Mouse (Mus musculus) natural killer cell, adult 2 months (primary cell): ENCODE results near the gene Fggy.

ENCODE experiments used
- DNase-seq, 2 experiments: peaks; one replicate each; pipeline ENCODE4 v3.0.0; 2022; ENCODE audit warnings: low spot score in 2 of 2

Fggy gene

GRCm38 (mm10) chr4:95729142-95729826 is 172.0 kb downstream of the Fggy start:
- no peak for DNase-seq

- DNase-seq, result no peak
Measured at GRCm38 (mm10) chr4:95731110-95731509, 173.8 kb downstream of the Fggy start.

GRCm38 (mm10) chr4:95733397-95734249 is 176.3 kb downstream of the Fggy start:
- no peak for DNase-seq

DNA sequence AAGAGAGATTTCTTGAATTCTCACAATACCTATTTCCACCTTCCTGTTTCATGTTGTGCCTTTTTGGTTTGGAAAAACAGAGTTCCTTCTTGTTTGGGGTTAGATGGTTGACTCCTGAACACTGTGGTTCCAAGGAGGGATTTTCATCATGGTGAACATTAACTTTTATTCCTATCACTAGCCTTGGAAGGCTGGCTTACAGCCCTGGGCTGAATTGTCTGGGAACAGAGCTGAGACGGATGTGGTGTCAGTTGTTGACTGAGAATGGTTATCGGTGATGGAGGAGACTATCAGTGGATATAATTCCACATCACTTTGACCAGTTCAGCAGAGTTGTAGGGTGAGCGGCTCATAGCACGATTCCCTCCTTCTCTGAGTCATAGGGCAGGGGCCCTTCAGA is 178.7 kb downstream of the Fggy start:
- DNase-seq, result no peak

DNA sequence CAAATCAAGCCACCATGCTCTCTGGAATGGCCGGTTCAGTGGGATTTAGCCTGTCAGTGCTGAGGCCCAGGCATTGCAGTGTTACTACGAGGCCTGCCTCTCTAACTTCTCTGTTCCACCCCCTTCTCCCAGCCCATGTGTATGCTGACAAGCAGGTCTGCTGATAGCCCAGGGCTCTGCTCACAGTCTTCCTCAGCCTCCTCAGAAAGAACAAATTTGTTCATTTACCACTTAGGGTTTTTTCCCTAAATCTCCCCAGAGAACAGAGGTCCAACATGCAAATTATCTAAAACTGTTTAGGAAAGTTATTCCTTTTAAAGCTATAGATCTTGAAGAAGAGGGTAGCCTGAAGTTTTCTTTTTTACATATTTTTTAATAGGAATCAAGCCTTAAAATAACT is 179.4 kb downstream of the Fggy start:
- no peak for DNase-seq

GRCm38 (mm10) chr4:95738179-95738578 is 180.9 kb downstream of the Fggy start:
- no peak for DNase-seq

- no peak for DNase-seq
Measured at GRCm38 (mm10) chr4:95738725-95739124, 181.4 kb downstream of the Fggy start.

- no peak for DNase-seq
Measured at GRCm38 (mm10) chr4:95741115-95741734, 183.9 kb downstream of the Fggy start.

DNA sequence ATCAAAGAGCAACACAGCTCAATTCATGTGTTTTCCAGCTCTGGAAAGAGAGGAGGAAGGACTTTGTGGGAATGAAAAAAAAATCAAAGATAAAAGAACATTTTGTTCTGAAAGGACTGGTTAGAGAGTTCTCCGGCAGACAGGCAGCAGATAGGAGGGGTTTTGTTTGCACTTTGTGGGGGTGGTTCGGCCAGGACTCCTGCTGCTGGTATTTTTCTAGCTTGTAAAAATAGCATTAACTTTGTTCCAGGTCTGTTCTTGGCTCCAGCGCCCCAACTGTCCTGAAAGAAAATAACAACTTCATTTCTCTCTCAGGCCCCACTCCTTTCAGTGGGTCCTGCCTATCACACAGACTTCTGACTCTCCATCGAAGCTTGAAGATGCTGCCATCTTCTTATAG is 185.7 kb downstream of the Fggy start:
- DNase-seq, result no peak

- DNase-seq, result no peak
Measured at GRCm38 (mm10) chr4:95746954-95747353, 189.6 kb downstream of the Fggy start.

GRCm38 (mm10) chr4:95747415-95748202 is 190.3 kb downstream of the Fggy start:
- DNase-seq, result no peak

DNA sequence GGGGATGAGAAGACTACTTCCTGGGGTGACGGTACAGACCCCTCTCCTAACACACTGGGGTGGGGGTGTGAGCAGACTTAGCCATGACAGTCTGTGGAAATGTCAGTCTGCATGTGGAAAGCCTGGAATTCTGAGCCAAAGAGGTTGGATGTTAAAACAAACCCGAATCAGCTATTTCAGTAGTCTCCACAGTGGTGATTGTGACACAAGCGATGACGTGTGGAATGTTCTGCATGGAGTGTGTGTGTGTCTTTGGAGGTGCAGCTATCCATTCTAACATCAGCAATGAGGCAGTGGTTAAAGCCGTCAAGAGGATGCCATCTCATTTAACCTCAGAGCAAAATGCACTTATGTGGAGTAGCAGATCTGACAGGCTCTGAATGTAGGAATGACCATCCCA is 192.9 kb downstream of the Fggy start:
- no peak for DNase-seq

DNA sequence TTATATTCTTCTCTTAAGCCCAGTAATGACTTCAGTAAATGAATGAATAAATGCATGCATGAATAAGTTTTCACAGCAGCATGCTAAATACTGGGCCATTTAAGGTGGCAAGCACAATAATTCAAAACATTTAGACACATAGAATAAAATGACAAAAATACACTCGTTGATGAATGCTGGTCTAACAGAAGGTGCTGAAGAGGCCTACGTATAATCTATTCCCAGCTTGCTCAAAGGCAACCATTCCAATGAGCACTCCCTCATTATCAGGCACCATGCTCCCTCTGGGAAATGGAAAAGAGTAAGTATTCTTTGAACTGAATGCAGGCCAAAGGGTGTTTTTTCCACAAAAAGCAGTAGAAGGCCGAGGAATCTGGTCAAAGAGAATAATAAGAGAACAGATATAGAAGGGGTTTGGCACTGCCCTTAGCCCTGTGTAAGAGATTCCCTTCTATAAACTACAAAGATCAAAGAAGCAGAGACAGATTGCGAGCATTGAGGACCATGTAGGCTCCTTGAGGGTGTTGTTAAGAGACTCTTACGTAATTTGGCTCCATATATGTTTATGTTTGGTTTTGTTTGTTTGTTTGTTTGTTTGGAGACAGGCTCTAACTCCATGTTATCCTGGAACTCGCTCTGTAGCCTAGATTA is 195.4 kb downstream of the Fggy start:
- DNase-seq, result no peak

GRCm38 (mm10) chr4:95759027-95759731 is 201.9 kb downstream of the Fggy start:
- DNase-seq, result no peak

DNA sequence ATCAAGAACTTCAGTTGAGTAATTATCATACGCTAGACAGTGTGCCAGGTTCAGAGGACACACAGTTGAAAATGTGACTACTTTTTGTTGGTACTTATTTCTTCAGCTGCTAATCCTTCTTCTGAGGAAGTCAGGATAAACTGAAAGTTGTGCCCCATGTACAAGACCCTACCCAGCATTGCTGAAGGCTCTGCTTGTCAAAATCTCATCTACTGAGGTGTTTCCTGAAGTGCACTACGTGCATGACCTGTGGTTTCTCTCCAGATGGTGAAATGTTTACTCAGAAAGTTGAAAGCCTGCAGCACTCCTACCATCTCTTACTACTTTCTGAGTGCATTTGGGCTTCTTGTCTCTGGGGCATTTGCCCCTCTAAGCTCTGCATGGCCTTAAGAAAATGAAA is 208.1 kb downstream of the Fggy start:
- no peak for DNase-seq

- DNase-seq, result no peak
Measured at GRCm38 (mm10) chr4:95770469-95770868, 213.2 kb downstream of the Fggy start.

- no peak for DNase-seq
Measured at GRCm38 (mm10) chr4:95771542-95771941, 214.2 kb downstream of the Fggy start.

GRCm38 (mm10) chr4:95771945-95772344 is 214.6 kb downstream of the Fggy start:
- DNase-seq, result no peak

GRCm38 (mm10) chr4:95772663-95773062 is 215.4 kb downstream of the Fggy start:
- no peak for DNase-seq

GRCm38 (mm10) chr4:95775574-95775973 is 218.3 kb downstream of the Fggy start:
- DNase-seq, result no peak

DNA sequence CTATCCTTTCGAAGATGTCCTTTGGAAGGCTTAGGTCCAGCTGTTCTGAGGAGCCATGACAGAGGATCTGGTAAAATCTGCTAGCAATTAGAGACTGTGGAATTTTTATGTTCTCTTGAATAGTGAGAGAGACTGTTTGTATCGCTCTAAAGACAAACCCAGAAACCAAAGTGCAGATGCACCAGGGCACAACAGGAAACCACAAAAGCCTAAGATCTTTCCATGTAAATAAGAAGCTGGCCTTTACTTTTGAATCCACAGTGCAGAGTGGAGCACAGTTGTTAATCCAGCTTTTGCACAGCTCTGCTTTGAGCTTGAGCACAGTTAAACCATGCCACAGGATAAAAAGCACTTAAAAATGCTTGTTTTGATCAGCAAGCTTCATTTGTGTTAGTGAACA is 220.5 kb downstream of the Fggy start:
- no peak for DNase-seq
